Mouse (Mus musculus) CH12.LX (cell line): Measurements from ENCODE around the gene Sec14l5. TPM values are rescaled to one million over a fixed set of nuclear protein-coding genes. Genes with fewer than 3 reads are reported as not detected.

Experiments used
- DNase-seq: peaks from one replicate; pipeline ENCODE4 v3.0.0-alpha.2; 2013; ENCODE audit errors: extremely low read depth
- H3K27ac ChIP-seq: 2 replicates; pipeline ENCODE4 v1.5.1; 2012; ENCODE audit warnings: low read depth, mild to moderate bottlenecking, control low read depth, moderate library complexity; ENCODE audit not compliant: insufficient read depth
- H3K27me3 ChIP-seq: replicated peaks from 2 replicates; pipeline ENCODE3; 2012; ENCODE audit warnings: inconsistent platforms
- H3K36me3 ChIP-seq, 2 experiments: replicated peaks in 1 of 2; 2 replicates each; pipeline versions ENCODE3 to v1.6.1; 2012; ENCODE audit warnings: inconsistent platforms in 1 of 2, low read length in 1 of 2, mild to moderate bottlenecking in 1 of 2, mixed read lengths in 1 of 2, moderate library complexity in 1 of 2; ENCODE audit not compliant: control insufficient read depth in 1 of 2, insufficient read depth in 1 of 2
- H3K4me1 ChIP-seq, 2 experiments: 2 replicates each; pipeline ENCODE4 v1.6.1; 2012; ENCODE audit warnings: inconsistent platforms in 1 of 2, moderate library complexity in 1 of 2; ENCODE audit not compliant: insufficient read depth in 2 of 2, control insufficient read depth in 1 of 2
- H3K4me2 ChIP-seq: 2 replicates; pipeline ENCODE4 v1.6.1; 2012; ENCODE audit warnings: low read depth, mild to moderate bottlenecking, control low read depth; ENCODE audit not compliant: poor library complexity, insufficient read depth, severe bottlenecking
- H3K4me3 ChIP-seq, 3 experiments: fragments of 150-350 bp in 1 of 3; sonication (generic) in 1 of 3; replicated peaks in 1 of 3; 2 replicates each; pipeline versions ENCODE3 to v1.5.1; 2011 to 2012; ENCODE audit warnings: low read depth in 2 of 3, low read length in 2 of 3, mild to moderate bottlenecking in 2 of 3, moderate library complexity in 2 of 3, control low read depth in 1 of 3, improper control_type of control experiment in 1 of 3, inconsistent platforms in 1 of 3, mixed read lengths in 1 of 3; ENCODE audit not compliant: poor library complexity in 1 of 3
- H3K79me2 ChIP-seq: replicated peaks from 2 replicates; pipeline ENCODE4 v1.6.1; 2012; ENCODE audit warnings: mild to moderate bottlenecking, moderate library complexity; ENCODE audit not compliant: control insufficient read depth, poor library complexity, insufficient read depth, severe bottlenecking; ENCODE audit errors: extremely low read depth
- H3K9ac ChIP-seq: 2 replicates; pipeline ENCODE4 v1.6.1; 2012; ENCODE audit warnings: low read depth, mild to moderate bottlenecking, control low read depth, moderate library complexity; ENCODE audit not compliant: insufficient read depth
- H3K9me3 ChIP-seq: replicated peaks from 2 replicates; pipeline ENCODE3; 2012; ENCODE audit warnings: low read length, inconsistent platforms, mixed read lengths
- BHLHE40 ChIP-seq: IDR thresholded peaks from 2 replicates; pipeline ENCODE4 v1.6.1; 2011; ENCODE audit warnings: mild to moderate bottlenecking, low read depth, low read length, improper control_type of control experiment
- CHD2 ChIP-seq: IDR thresholded peaks from 2 replicates; pipeline ENCODE4 v1.6.1; 2011; ENCODE audit warnings: low read length, improper control_type of control experiment
- E2F4 ChIP-seq: IDR thresholded peaks from 2 replicates; pipeline ENCODE4 v1.6.1; 2011; ENCODE audit warnings: low read depth, low read length, improper control_type of control experiment; ENCODE audit not compliant: insufficient replicate concordance
- EP300 ChIP-seq: IDR thresholded peaks from 2 replicates; pipeline ENCODE4 v1.6.1; 2011; ENCODE audit warnings: low read length, improper control_type of control experiment
- ETS1 ChIP-seq: conservative IDR thresholded peaks from 2 replicates; pipeline ENCODE4 v1.6.1; 2012; ENCODE audit warnings: low read depth, mild to moderate bottlenecking, inconsistent platforms, low read length, improper control_type of control experiment, moderate library complexity
- HCFC1 ChIP-seq: IDR thresholded peaks from 2 replicates; pipeline ENCODE4 v1.6.1; 2012; ENCODE audit warnings: low read depth, mild to moderate bottlenecking, inconsistent platforms, low read length, improper control_type of control experiment
- IRF4 ChIP-seq: IDR thresholded peaks from 2 replicates; pipeline ENCODE4 v1.6.1; 2014; ENCODE audit warnings: low read depth, mild to moderate bottlenecking, inconsistent platforms, low read length, improper control_type of control experiment
- JUN ChIP-seq: IDR thresholded peaks from 2 replicates; pipeline ENCODE4 v1.6.1; 2011; ENCODE audit warnings: low read depth, mild to moderate bottlenecking, low read length, improper control_type of control experiment, moderate library complexity; ENCODE audit not compliant: insufficient read depth
- JUND ChIP-seq: conservative IDR thresholded peaks from 2 replicates; pipeline ENCODE4 v1.6.1; 2011; ENCODE audit warnings: low read depth, low read length, improper control_type of control experiment
- MAFK ChIP-seq: IDR thresholded peaks from 2 replicates; pipeline ENCODE4 v1.6.1; 2011; ENCODE audit warnings: low read length, improper control_type of control experiment; ENCODE audit not compliant: insufficient replicate concordance
- MAX ChIP-seq: IDR thresholded peaks from 2 replicates; pipeline ENCODE4 v1.6.1; 2011; ENCODE audit warnings: low read length, improper control_type of control experiment
- MEF2A ChIP-seq: IDR thresholded peaks from 2 replicates; pipeline ENCODE4 v1.6.1; 2014; ENCODE audit warnings: low read depth, mild to moderate bottlenecking, inconsistent platforms, low read length, improper control_type of control experiment, borderline replicate concordance
- MXI1 ChIP-seq: IDR thresholded peaks from 2 replicates; pipeline ENCODE4 v1.6.1; 2011; ENCODE audit warnings: mild to moderate bottlenecking, low read depth, low read length, improper control_type of control experiment
- MYC ChIP-seq: IDR thresholded peaks from 2 replicates; pipeline ENCODE4 v1.6.1; 2011; ENCODE audit warnings: low read depth, mild to moderate bottlenecking, improper control_type of control experiment, low read length
- NELFE ChIP-seq: IDR thresholded peaks from 2 replicates; pipeline ENCODE4 v1.6.1; 2011; ENCODE audit warnings: low read depth, low read length, improper control_type of control experiment
- PAX5 ChIP-seq: IDR thresholded peaks from 2 replicates; pipeline ENCODE4 v1.6.1; 2012; ENCODE audit warnings: low read length, inconsistent platforms, mixed read lengths
- POLR2A ChIP-seq: IDR thresholded peaks from 2 replicates; pipeline ENCODE4 v1.6.1; 2011; ENCODE audit warnings: low read depth, mild to moderate bottlenecking, improper control_type of control experiment, low read length
- POLR2AphosphoS2 ChIP-seq: IDR thresholded peaks from 2 replicates; pipeline ENCODE4 v1.6.1; 2011; ENCODE audit warnings: low read depth, low read length, improper control_type of control experiment
- RAD21 ChIP-seq: IDR thresholded peaks from 2 replicates; pipeline ENCODE4 v1.6.1; 2011; ENCODE audit warnings: low read depth, mild to moderate bottlenecking, low read length, improper control_type of control experiment, moderate library complexity
- RCOR1 ChIP-seq: conservative IDR thresholded peaks from 2 replicates; pipeline ENCODE4 v1.6.1; 2012; ENCODE audit warnings: low read depth, mild to moderate bottlenecking, inconsistent platforms, low read length, improper control_type of control experiment
- SIN3A ChIP-seq: IDR thresholded peaks from 2 replicates; pipeline ENCODE4 v1.6.1; 2012; ENCODE audit warnings: low read length, improper control_type of control experiment, inconsistent platforms
- SMC3 ChIP-seq: IDR thresholded peaks from 2 replicates; pipeline ENCODE4 v1.6.1; 2011; ENCODE audit warnings: low read depth, low read length, improper control_type of control experiment
- TBP ChIP-seq: conservative IDR thresholded peaks from 2 replicates; pipeline ENCODE4 v1.6.1; 2011; ENCODE audit warnings: low read depth, low read length, improper control_type of control experiment
- USF1 ChIP-seq: IDR thresholded peaks from 2 replicates; pipeline ENCODE4 v1.6.1; 2014; ENCODE audit warnings: low read depth, mild to moderate bottlenecking, inconsistent platforms, low read length, improper control_type of control experiment
- ZKSCAN1 ChIP-seq: IDR thresholded peaks from 2 replicates; pipeline ENCODE4 v1.6.1; 2012; ENCODE audit warnings: low read depth, inconsistent platforms, low read length, improper control_type of control experiment, borderline replicate concordance
- ZMIZ1 ChIP-seq: IDR thresholded peaks from 2 replicates; pipeline ENCODE4 v1.6.1; 2012; ENCODE audit warnings: low read depth, mild to moderate bottlenecking, inconsistent platforms, low read length, improper control_type of control experiment
- ZNF384 ChIP-seq: IDR thresholded peaks from 2 replicates; pipeline ENCODE4 v1.6.1; 2012; ENCODE audit warnings: low read depth, low read length, improper control_type of control experiment, inconsistent platforms
- dilution Hi-C: fragments of 300-500 bp; cut with MboI; formaldehyde crosslinking; loops from 2 replicates; pipeline ENCODE4 v1.14.3; 2020; ENCODE audit warnings: low sequenced_read_pairs; ENCODE audit not compliant: extremely low pct_unique_long_range_greater_than_20kb, extremely low pct_ligation_motif_present
- in situ Hi-C: fragments of 300-500 bp; cut with MboI; formaldehyde crosslinking; loops from 3 replicates; pipeline ENCODE4 v1.14.3; 2019; ENCODE audit warnings: low sequenced_read_pairs, low pct_ligation_motif_present, low pct_unique_long_range_greater_than_20kb, mixed read lengths
- polyA plus RNA-seq: library from polyadenylated mRNA; unstranded; fragments of >175 nt; gene quantifications from 2 replicates; pipeline ENCODE4 v1.2.1, GENCODE M21; 2012; ENCODE audit warnings: low read depth; ENCODE audit not compliant: insufficient read length
- total RNA-seq, 2 experiments: library from RNA; depleted of rRNA; stranded (reverse); fragments of 300-350 nt in 1 of 2; fragments of >200 nt in 1 of 2; gene quantifications; 2 replicates each; pipeline ENCODE4 v1.2.3; 2012 to 2014

Gene Sec14l5
- total and polyA plus RNA-seq, 3 experiments, result 0.13 TPM; not detected in 2

DNA sequence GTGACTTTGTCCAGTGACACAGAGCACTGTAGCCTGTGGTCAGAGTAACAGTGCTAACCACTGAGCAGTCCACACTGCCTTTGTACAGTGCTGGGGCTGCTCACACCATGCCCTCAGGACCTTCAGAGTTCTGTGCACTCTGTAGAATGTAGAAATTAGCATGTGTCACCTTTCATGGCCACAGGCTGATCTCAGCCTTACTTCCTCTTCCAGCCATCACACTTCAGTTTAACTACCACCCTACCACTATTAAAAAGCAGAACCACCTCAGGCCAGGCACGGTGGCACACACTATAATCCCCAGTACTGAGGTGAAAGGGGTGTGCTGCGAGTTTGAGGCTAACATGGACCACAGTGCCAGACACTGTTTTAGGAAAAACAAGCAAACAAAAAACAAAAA lies 63.5 kb downstream of the Sec14l5 start:
- Histone ChIP-seq H3K4me2 (no peak overlapping the region), H3K9me3 (no peaks in the 10 kb centered on the region), H3K27me3 (peaks cover 1% of the 10 kb centered on the region), H3K36me3 (peaks cover 0 to 19% of the 10 kb centered on the region in 2 experiments), H3K4me3 (no peak overlapping the region), H3K79me2 (no peaks in the 10 kb centered on the region)
- TF ChIP-seq POLR2A, result no peak
- no peak for TF ChIP-seq ZMIZ1
- TF ChIP-seq MYC, result no peak
- no peak for TF ChIP-seq ZKSCAN1
- TF ChIP-seq NELFE, result no peak
- no peak for TF ChIP-seq CHD2
- TF ChIP-seq, all 38 proteins: peak for 0
- dilution Hi-C loops, result no loop called here
- Histone ChIP-seq H3K27ac (no peak overlapping the region), H3K4me1 (peaks cover 5 to 26% of the 10 kb centered on the region in 2 experiments), H3K9ac (no peak overlapping the region)
- in situ Hi-C loops, result no loop called here
- DNase-seq, result peak; percentile 38

DNA sequence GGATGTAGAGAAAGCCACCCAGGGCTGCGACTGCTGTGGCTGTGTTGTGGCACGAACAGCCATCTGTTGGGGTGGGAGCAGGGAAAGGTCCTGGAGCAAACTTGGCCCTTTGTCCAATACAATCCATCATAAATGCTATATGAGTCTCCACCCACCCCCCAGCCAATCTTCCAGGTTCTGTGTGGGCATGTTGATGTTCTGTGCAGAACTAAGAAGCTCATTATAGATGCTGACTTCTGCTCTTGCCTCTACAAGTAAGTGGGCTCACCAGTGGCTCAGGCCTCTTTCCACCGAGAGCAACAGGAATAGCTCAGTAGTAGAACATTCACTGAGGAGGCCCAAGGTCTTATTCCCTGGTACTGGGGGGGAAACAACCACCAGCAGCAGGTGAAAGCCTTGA lies 65.2 kb downstream of the Sec14l5 start:
- in situ Hi-C loops, result no loop called here
- Histone ChIP-seq H3K36me3 (peaks cover 0 to 6% of the 10 kb centered on the region in 2 experiments), H3K4me3 (no peak overlapping the region), H3K9ac (no peak overlapping the region), H3K4me1 (peaks cover 5 to 15% of the 10 kb centered on the region in 2 experiments), H3K79me2 (no peaks in the 10 kb centered on the region), H3K4me2 (no peak overlapping the region), H3K27ac (no peak overlapping the region), H3K27me3 (peaks cover 2% of the 10 kb centered on the region), H3K9me3 (no peaks in the 10 kb centered on the region)
- dilution Hi-C loops, result no loop called here
- no peak for DNase-seq
- TF ChIP-seq EP300 (no peak), USF1 (no peak), MAX (no peak), ZNF384 (no peak), MXI1 (no peak), POLR2AphosphoS2 (no peak), TBP (no peak), BHLHE40 (no peak), MEF2A (no peak), MAFK (no peak)

- H3K4me2 ChIP-seq, result no peak overlapping the region
- H3K4me1 ChIP-seq, result peaks cover 5 to 15% of the 10 kb centered on the region in 2 experiments
- H3K79me2 ChIP-seq, result no peaks in the 10 kb centered on the region
- H3K4me3 ChIP-seq, result no peak overlapping the region
- no peaks in the 10 kb centered on the region for H3K36me3 ChIP-seq
- peaks cover 20% of the 10 kb centered on the region for H3K27me3 ChIP-seq
- H3K9ac ChIP-seq, result no peak overlapping the region
- no peak overlapping the region for H3K27ac ChIP-seq
- dilution Hi-C loops, result no loop called here
- TF ChIP-seq MYC, result no peak
- no peak for TF ChIP-seq IRF4
- TF ChIP-seq RCOR1, result no peak
- TF ChIP-seq PAX5, result no peak
- no peak for TF ChIP-seq MAFK
- TF ChIP-seq JUND, result no peak
- no peak for TF ChIP-seq E2F4
- TF ChIP-seq SIN3A, result no peak
- no peak for TF ChIP-seq CHD2
- no peak for TF ChIP-seq HCFC1
- no peak for TF ChIP-seq POLR2AphosphoS2
- no peak for TF ChIP-seq JUN
- TF ChIP-seq SMC3, result no peak
- TF ChIP-seq RAD21, result no peak
- TF ChIP-seq ETS1, result no peak
- no peak for TF ChIP-seq MXI1
- no peak for TF ChIP-seq EP300
- DNase-seq, result no peak
- no peaks in the 10 kb centered on the region for H3K9me3 ChIP-seq
- in situ Hi-C loops, result no loop called here
Measured at GRCm38 (mm10) chr16:5214126-5214525, 67.2 kb downstream of the Sec14l5 start.
